Mouse (Mus musculus) megakaryocyte-erythroid progenitor cell, adult 5-6 weeks (primary cell): Measurements from ENCODE around the gene Sult2a5. TPM values are rescaled to one million over a fixed set of nuclear protein-coding genes. Genes with fewer than 3 reads are reported as not detected.

ENCODE experiments used
- ATAC-seq: replicated peaks from 2 replicates; pipeline ENCODE4 v1.8.0; 2016; ENCODE audit warnings: mild to moderate bottlenecking, inconsistent platforms; ENCODE audit not compliant: severe bottlenecking, poor library complexity, low FRiP score, low TSS enrichment
- total RNA-seq, 2 experiments: library from RNA; stranded (forward) in 1 of 2; stranded (reverse) in 1 of 2; fragments of 200-1000, 215-1000 nt in 1 of 2; fragments of >200 nt in 1 of 2; fragmentation: Nextera tagmentation in 1 of 2; gene quantifications; 2 replicates each; pipeline ENCODE4 v1.2.3; 2014 to 2017

Gene Sult2a5
- total RNA-seq (2014; fragmentation: Nextera tagmentation): not detected in 2 replicates
- total RNA-seq (2017): not detected in 2 replicates

GRCm38 (mm10) chr7:13623667-13624066 lies at the start of gene Sult2a5:
Sult2a5 (plus strand) TSS chr7:13623967.
- no peak for ATAC-seq

Other genes starting within 250 kb of the Sult2a5 start
- not detected in 2 replicates for gene Cabp5, start 225.8 kb upstream of the Sult2a5 start, total RNA-seq (2014; fragmentation: Nextera tagmentation)
- gene Cabp5, start 225.8 kb upstream of the Sult2a5 start, total RNA-seq (2017): not detected in 2 replicates
- gene Bsph1, start 173.1 kb upstream of the Sult2a5 start, total RNA-seq (2014; fragmentation: Nextera tagmentation): not detected in 2 replicates
- not detected in 2 replicates for gene Bsph1, start 173.1 kb upstream of the Sult2a5 start, total RNA-seq (2017)
- not detected in 2 replicates for gene Bsph2, start 52.9 kb upstream of the Sult2a5 start, total RNA-seq (2014; fragmentation: Nextera tagmentation)
- gene Bsph2, start 52.9 kb upstream of the Sult2a5 start, total RNA-seq (2017): not detected in 2 replicates
- not detected in 2 replicates for gene Sult2a2, start 109.5 kb downstream of the Sult2a5 start, total RNA-seq (2014; fragmentation: Nextera tagmentation)
- not detected in 2 replicates for gene Sult2a2, start 109.5 kb downstream of the Sult2a5 start, total RNA-seq (2017)
- gene Sult2a1, start 213.4 kb downstream of the Sult2a5 start, total RNA-seq (2014; fragmentation: Nextera tagmentation): not detected in 2 replicates
- not detected in 2 replicates for gene Sult2a1, start 213.4 kb downstream of the Sult2a5 start, total RNA-seq (2017)